Mouse (Mus musculus) limb, embryonic 14.5 days (tissue): ENCODE results near the gene Tns1. TPM values are rescaled to one million over a fixed set of nuclear protein-coding genes. Genes with fewer than 3 reads are reported as not detected.

Experiments
- ATAC-seq: fragments of 200-750 bp; cut with Nextera tagmentation; 2 replicates; pipeline ENCODE4 v1.8.0; 2017; ENCODE audit warnings: low read depth, moderate number of reproducible peaks, moderate TSS enrichment; ENCODE audit not compliant: low FRiP score
- DNase-seq: peaks from one replicate; pipeline ENCODE4 v3.0.0-alpha.2; 2015; ENCODE audit warnings: low spot score
- H3K27ac ChIP-seq: fragments of 300-500 bp; sonication (generic); replicated peaks from 2 replicates; pipeline ENCODE4 v1.5.1; 2014; ENCODE audit warnings: low read depth, mild to moderate bottlenecking, low read length, moderate library complexity, mixed read lengths
- H3K27me3 ChIP-seq: fragments of 300-500 bp; sonication (generic); 2 replicates; pipeline ENCODE4 v1.6.1; 2014; ENCODE audit warnings: low read length, mixed read lengths; ENCODE audit not compliant: control insufficient read depth, insufficient read depth
- H3K36me3 ChIP-seq: fragments of 300-500 bp; sonication (generic); 2 replicates; pipeline ENCODE4 v1.6.1; 2014; ENCODE audit warnings: mild to moderate bottlenecking, low read length, moderate library complexity, mixed read lengths; ENCODE audit not compliant: control insufficient read depth, insufficient read depth
- H3K4me1 ChIP-seq: fragments of 300-500 bp; sonication (generic); 2 replicates; pipeline ENCODE4 v1.6.1; 2014; ENCODE audit warnings: antibody characterized with exemption, low read length, mixed read lengths; ENCODE audit not compliant: control insufficient read depth, insufficient read depth
- H3K4me2 ChIP-seq: fragments of 300-500 bp; sonication (generic); replicated peaks from 2 replicates; pipeline ENCODE4 v1.6.1; 2014; ENCODE audit warnings: low read depth, mild to moderate bottlenecking, low read length, moderate library complexity; ENCODE audit not compliant: severe bottlenecking
- H3K4me3 ChIP-seq: fragments of 300-500 bp; sonication (generic); replicated peaks from 2 replicates; pipeline ENCODE4 v1.5.1; 2014; ENCODE audit warnings: low read length
- H3K9ac ChIP-seq: fragments of 300-500 bp; sonication (generic); 2 replicates; pipeline ENCODE4 v1.6.1; 2014; ENCODE audit warnings: mild to moderate bottlenecking, low read depth, low read length, moderate library complexity; ENCODE audit not compliant: severe bottlenecking
- H3K9me3 ChIP-seq: fragments of 300-500 bp; sonication (generic); 2 replicates; pipeline ENCODE4 v1.6.1; 2016; ENCODE audit warnings: low read length; ENCODE audit not compliant: control insufficient read depth
- POLR2A ChIP-seq: fragments of 200-500 bp; IDR thresholded peaks from 2 replicates; pipeline ENCODE4 v1.8.0; 2012; ENCODE audit warnings: inconsistent platforms, mild to moderate bottlenecking, moderate library complexity, borderline replicate concordance; ENCODE audit not compliant: insufficient read depth, insufficient read length; ENCODE audit errors: extremely low read depth
- WGBS: fragments of 180-500 bp; shearing (Covaris S2); extraction: QIAGEN DNeasy Blood & Tissue Kit; methylation state at CpG from one replicate; pipeline ENCODE4 v1.1.7; 2014; 5-methylcytosine and 5-hydroxymethylcytosine counted together
- polyA plus RNA-seq, 2 experiments: library from polyadenylated mRNA; depleted of rRNA in 1 of 2; stranded (reverse) in 1 of 2; unstranded in 1 of 2; fragments of >200 nt; fragmentation: Nextera tagmentation in 1 of 2; extraction: Ambion mirVana in 1 of 2; gene quantifications; 2 replicates each; pipeline versions ENCODE4 v1.2.1 to v1.2.3; 2012 to 2014

Gene Tns1
- polyA plus RNA-seq, 2 experiments = 38.0 to 51.3 TPM

DNA sequence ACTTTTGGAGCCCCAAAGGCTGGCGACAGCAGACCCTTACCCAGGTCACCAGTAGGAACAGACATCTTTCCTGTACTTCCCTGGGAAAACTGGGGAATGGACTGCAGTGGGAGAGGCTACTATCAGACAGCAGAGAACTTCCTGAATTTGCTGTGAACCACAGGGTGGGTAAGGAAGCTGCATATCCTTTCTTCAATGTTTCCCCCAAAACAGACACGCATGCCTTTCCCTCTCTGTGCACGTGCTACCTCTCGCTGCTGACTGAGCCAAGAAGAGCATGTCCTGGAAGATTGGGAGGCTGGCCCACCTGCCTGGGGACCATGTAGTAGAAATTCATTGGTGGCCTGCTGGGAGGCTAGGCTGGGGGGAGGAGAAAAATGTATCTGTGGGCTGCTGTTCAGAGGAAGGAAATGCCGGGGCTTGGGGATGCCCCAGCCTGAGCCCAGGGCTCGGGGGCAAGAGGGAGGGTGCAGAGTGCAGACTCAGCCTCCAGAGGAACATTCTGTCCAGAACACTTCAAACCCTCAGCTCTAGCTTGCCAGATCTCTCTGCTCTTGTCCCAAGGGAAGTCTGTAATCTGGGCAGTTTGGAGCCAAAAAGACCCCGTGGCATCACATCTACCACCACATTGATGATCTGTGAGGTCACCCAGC is 116.7 kb downstream of the Tns1 start:
- no peaks in the 10 kb centered on the region for H3K9me3 ChIP-seq
- ATAC-seq = no peak
- no peak overlapping the region for H3K4me2 ChIP-seq
- no peak for TF ChIP-seq POLR2A
- H3K27ac ChIP-seq = no peak overlapping the region
- no peaks in the 10 kb centered on the region for H3K27me3 ChIP-seq
- no peak for DNase-seq
- H3K4me1 ChIP-seq = peaks cover 20% of the 10 kb centered on the region
- no peak overlapping the region for H3K4me3 ChIP-seq
- peaks cover 15% of the 10 kb centered on the region; the same call in 1 of the 2 replicates for H3K36me3 ChIP-seq
- no peak overlapping the region for H3K9ac ChIP-seq
- WGBS = 47% methylated on average over 7 of the region's 7 CpGs

GRCm38 (mm10) chr1:74005020-74005419 is 119.2 kb downstream of the Tns1 start:
- peaks cover 2% of the 10 kb centered on the region; the same call in 1 of the 2 replicates for H3K36me3 ChIP-seq
- no peaks in the 10 kb centered on the region for H3K27me3 ChIP-seq
- ATAC-seq (no peak), DNase-seq (no peak)
- H3K9ac ChIP-seq = no peak overlapping the region
- H3K27ac ChIP-seq = no peak overlapping the region
- H3K4me1 ChIP-seq = peaks cover 36% of the 10 kb centered on the region
- 90% methylated on average over 3 of the region's 3 CpGs for WGBS
- no peak overlapping the region for H3K4me3 ChIP-seq
- no peak for TF ChIP-seq POLR2A
- H3K9me3 ChIP-seq = no peaks in the 10 kb centered on the region
- no peak overlapping the region for H3K4me2 ChIP-seq

DNA sequence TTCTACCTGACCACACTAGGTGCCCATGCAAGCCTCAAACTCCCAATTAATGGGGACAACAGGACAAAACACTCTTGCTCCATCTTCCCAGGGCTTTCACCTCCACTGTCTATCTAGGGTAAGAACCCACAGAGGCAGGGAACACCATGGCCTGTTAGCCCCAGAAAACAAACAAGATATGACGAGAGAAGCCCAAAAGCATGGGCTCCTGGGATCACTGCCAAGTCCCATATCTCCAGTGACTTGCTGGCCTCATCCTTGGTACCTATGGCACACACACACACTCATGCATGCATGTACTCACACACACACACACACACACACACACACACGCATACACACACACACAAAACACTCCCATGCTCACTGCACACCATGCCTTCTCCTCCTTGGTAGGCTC is 120.5 kb downstream of the Tns1 start:
- Histone ChIP-seq H3K4me3 (no peak overlapping the region), H3K27me3 (no peaks in the 10 kb centered on the region), H3K4me1 (peaks cover 42% of the 10 kb centered on the region), H3K9ac (no peak overlapping the region), H3K9me3 (no peaks in the 10 kb centered on the region), H3K27ac (no peak overlapping the region), H3K4me2 (no peak overlapping the region), H3K36me3 (peaks cover 7% of the 10 kb centered on the region)
- no peak for DNase-seq
- no peak for TF ChIP-seq POLR2A
- whole genome bisulfite sequencing = 79% methylated on average over 2 of the region's 2 CpGs
- no peak for ATAC-seq

- H3K27ac ChIP-seq = 0 out of 2 replicates have a peak overlapping the region, but pooled peaks have one; percentile 33
- H3K4me2 ChIP-seq = no peak overlapping the region
- TF ChIP-seq POLR2A = no peak
- H3K27me3 ChIP-seq = no peaks in the 10 kb centered on the region
- ATAC-seq (no peak), DNase-seq (no peak)
- H3K36me3 ChIP-seq = peaks cover 19% of the 10 kb centered on the region
- no peak overlapping the region for H3K4me3 ChIP-seq
- 58% methylated on average over 10 of the region's 10 CpGs for WGBS
- H3K4me1 ChIP-seq = peaks cover 36% of the 10 kb centered on the region
- no peak overlapping the region for H3K9ac ChIP-seq
- no peaks in the 10 kb centered on the region for H3K9me3 ChIP-seq
These were observed 122.8 kb downstream of the Tns1 start for GRCm38 (mm10) chr1:74001449-74001820.

- DNase-seq (no peak), ATAC-seq (no peak)
- Histone ChIP-seq H3K27me3 (no peaks in the 10 kb centered on the region), H3K4me3 (no peak overlapping the region), H3K9ac (no peak overlapping the region), H3K9me3 (no peaks in the 10 kb centered on the region), H3K27ac (no peak overlapping the region), H3K4me1 (peaks cover 36% of the 10 kb centered on the region), H3K4me2 (no peak overlapping the region), H3K36me3 (peaks cover 20% of the 10 kb centered on the region)
- no peak for TF ChIP-seq POLR2A
- 57% methylated on average over 2 of the region's 2 CpGs for WGBS
These were observed 123.3 kb downstream of the Tns1 start for GRCm38 (mm10) chr1:74000810-74001448.
